ENCODE assay signal across 22 mouse cellular contexts in genomic region chr11:49994536-49994935, GRCm38 (mm10). TPM values are rescaled to one million over a fixed set of nuclear protein-coding genes. Genes with fewer than 3 reads are reported as not detected.
DNase-seq lines count a peak whose midpoint lies in the region; ATAC-seq and TF ChIP-seq lines count a peak whose summit lies in the region.
"Had no signal": no experiment of that assay in that cellular context is flagged by ENCODE, and none has a peak within 500 bp of the region (broad histone marks: within the 10 kb centered on the region; RNA-seq: fewer than 3 reads in every experiment).

No protein-coding gene starts in this region.

- no peak overlapping the region for H3K27ac ChIP-seq in intestine, embryonic 16.5 days (ENCODE audit: low read length)
- H3K27ac ChIP-seq in gastrocnemius, adult 2 months, result no peak overlapping the region
- H3K27ac ChIP-seq: embryonic facial prominence, embryonic 12.5 days; hindbrain, embryonic 12.5 days; limb, embryonic 13.5 days; stomach, embryonic 15.5 days had no signal

- no peak overlapping the region for H3K4me3 ChIP-seq in intestine, embryonic 16.5 days (ENCODE audit: low read length)
- no peak overlapping the region for H3K4me3 ChIP-seq in gastrocnemius, adult 2 months
- H3K4me3 ChIP-seq: embryonic facial prominence, embryonic 12.5 days; hindbrain, embryonic 12.5 days; limb, embryonic 13.5 days; myocyte; stomach, embryonic 15.5 days had no signal

- peak; percentile 54 for ATAC-seq in activated CD4-positive, CD25-positive, alpha-beta regulatory T cell, adult 4 months
- peak; percentile 78 for ATAC-seq in intestine, embryonic 16.5 days
- peak; percentile 77 for ATAC-seq in megakaryocyte, adult 5-6 weeks (ENCODE audit: poor library complexity, severe bottlenecking)
- ATAC-seq: forebrain, embryonic 16.5 days had no signal

- intact Hi-C loops in gastrocnemius, adult 2 months (cut with DNase I), result no loop called here

- WGBS in intestine, embryonic 16.5 days, result 25% methylated on average over 2 of the region's 2 CpGs

- no peaks in the 10 kb centered on the region for H3K4me1 ChIP-seq in intestine, embryonic 16.5 days (ENCODE audit: control insufficient read depth, insufficient read depth, low read length)
- H3K4me1 ChIP-seq: embryonic facial prominence, embryonic 12.5 days; hindbrain, embryonic 12.5 days; limb, embryonic 13.5 days; stomach, embryonic 15.5 days had no signal

- TF ChIP-seq CTCF in gastrocnemius, adult 2 months (IDR thresholded peaks at IDR 0.05), result no peak

- no peak overlapping the region for H3K9ac ChIP-seq in intestine, embryonic 16.5 days (ENCODE audit: low read depth, low read length)
- H3K9ac ChIP-seq: embryonic facial prominence, embryonic 12.5 days; hindbrain, embryonic 12.5 days; limb, embryonic 13.5 days; stomach, embryonic 15.5 days had no signal

- H3K9me3 ChIP-seq in intestine, embryonic 16.5 days (ENCODE audit: control insufficient read depth, low read length), result no peaks in the 10 kb centered on the region
- H3K9me3 ChIP-seq: embryonic facial prominence, embryonic 12.5 days; hindbrain, embryonic 12.5 days; limb, embryonic 13.5 days; stomach, embryonic 15.5 days had no signal

- peak; percentile 28 for DNase-seq in A20 (ENCODE audit: low read depth, low spot score)
- no peak for DNase-seq in yolk sac, embryonic 10.5 days (ENCODE audit: low spot score)
- no peak for DNase-seq in right cerebral cortex, postnatal 4 days
- no peak for DNase-seq in gastrocnemius, adult 2 months
- no peak for DNase-seq in spleen, adult 18-20 months
- DNase-seq: adrenal gland, adult 8-10 months; cerebellum, adult 18-20 months; kidney, adult 2 months; kidney, postnatal 4 days; lung, postnatal 10 days; right cerebral cortex, adult 18-20 months had no signal

- no peaks in the 10 kb centered on the region for H3K36me3 ChIP-seq in intestine, embryonic 16.5 days (ENCODE audit: control insufficient read depth, insufficient read depth, low read length)
- H3K36me3 ChIP-seq: embryonic facial prominence, embryonic 12.5 days; hindbrain, embryonic 12.5 days; limb, embryonic 13.5 days; stomach, embryonic 15.5 days had no signal

- no peak overlapping the region for H3K4me2 ChIP-seq in intestine, embryonic 16.5 days (ENCODE audit: low read depth, low read length)
- H3K4me2 ChIP-seq: embryonic facial prominence, embryonic 12.5 days; hindbrain, embryonic 12.5 days; limb, embryonic 13.5 days; midbrain, embryonic 11.5 days; stomach, embryonic 15.5 days had no signal

- no peaks in the 10 kb centered on the region for H3K27me3 ChIP-seq in intestine, embryonic 16.5 days (replicated peaks; ENCODE audit: control insufficient read depth, insufficient read depth, low read length)
- H3K27me3 ChIP-seq: embryonic facial prominence, embryonic 12.5 days; hindbrain, embryonic 12.5 days; limb, embryonic 13.5 days; stomach, embryonic 15.5 days had no signal

RNA-seq across cellular contexts. Expression of gene Rnf130, which starts 30.6 kb away (rescaled TPM):
- polyA plus RNA-seq in activated CD4-positive, CD25-positive, alpha-beta regulatory T cell, adult 4 months (2017; shearing (Covaris generic)), result 1 to 10 TPM in 1 of 2 experiments, under 1 TPM in 1; 0.73 to 1.9 TPM
- 14.7 and 21.2 TPM in 2 replicates for polyA plus RNA-seq in intestine, embryonic 16.5 days (2015; fragmentation: Nextera tagmentation; extraction: Ambion mirVana)
- 424 and 462 TPM in 2 replicates for total RNA-seq in megakaryocyte, adult 5-6 weeks (2015)
- total RNA-seq in megakaryocyte, adult 5-6 weeks (2017), result 408 and 436 TPM in 2 replicates
- 10 to 100 TPM; 41.3 to 51.8 TPM for total RNA-seq in gastrocnemius, adult 2 months (2021)
- polyA plus RNA-seq: C2C12, myocyte had no signal

Comparison
In these comparisons a context has a peak if more than half of its experiments do, and no peak if none do; other contexts are left out.
1. RNA of gene Rnf130, which starts 30.6 kb away (total RNA-seq): 408 to 462 TPM in megakaryocyte, adult 5-6 weeks; 41.3 to 51.8 TPM in gastrocnemius, adult 2 months; every median in the first group is over 4 times any median in the second.
2. Peak in every context shown above with its lines, with median percentiles within 50 percentile points of each other: ATAC-seq.